Mouse (Mus musculus) ES-E14 (cell line): Measurements from ENCODE around the gene Dlg4. TPM values are rescaled to one million over a fixed set of nuclear protein-coding genes. Genes with fewer than 3 reads are reported as not detected.

Experiments used
- DNase-seq: peaks from one replicate; pipeline ENCODE4 v3.0.0-alpha.2; 2013; ENCODE audit warnings: low read depth, low spot score
- H3K27ac ChIP-seq: 2 replicates; pipeline ENCODE4 v1.5.1; 2012; ENCODE audit warnings: low read depth, mild to moderate bottlenecking, low read length, moderate library complexity, mixed read lengths; ENCODE audit not compliant: poor library complexity, insufficient read depth, severe bottlenecking
- H3K36me3 ChIP-seq: 2 replicates; pipeline ENCODE4 v1.6.1; 2012; ENCODE audit warnings: mild to moderate bottlenecking, low read length, moderate library complexity, mixed read lengths; ENCODE audit not compliant: control insufficient read depth, poor library complexity, insufficient read depth, severe bottlenecking
- H3K4me1 ChIP-seq, 2 experiments: fragments of 150-350 bp in 1 of 2; sonication (generic) in 1 of 2; 2 replicates each; pipeline ENCODE4 v1.6.1; 2012; ENCODE audit warnings: low read length in 2 of 2, mild to moderate bottlenecking in 1 of 2, mixed read lengths in 1 of 2; ENCODE audit not compliant: control insufficient read depth in 2 of 2, insufficient read depth in 2 of 2, poor library complexity in 1 of 2
- H3K4me3 ChIP-seq, 2 experiments: fragments of 150-350 bp in 1 of 2; sonication (generic) in 1 of 2; 2 replicates each; pipeline ENCODE4 v1.5.1; 2012; ENCODE audit warnings: low read length in 2 of 2, low read depth in 1 of 2, mild to moderate bottlenecking in 1 of 2, mixed read lengths in 1 of 2; ENCODE audit not compliant: insufficient read depth in 1 of 2, poor library complexity in 1 of 2, severe bottlenecking in 1 of 2
- H3K9ac ChIP-seq: 2 replicates; pipeline ENCODE4 v1.6.1; 2012; ENCODE audit warnings: low read depth, mild to moderate bottlenecking, low read length, mixed read lengths; ENCODE audit not compliant: poor library complexity, insufficient read depth, severe bottlenecking
- H3K9me3 ChIP-seq: fragments of 150-350 bp; sonication (generic); 2 replicates; pipeline ENCODE4 v1.6.1; 2012; ENCODE audit warnings: low read depth, mild to moderate bottlenecking, low read length; ENCODE audit not compliant: control insufficient read depth, insufficient read depth
- CHD2 ChIP-seq: IDR thresholded peaks from 2 replicates; pipeline ENCODE4 v1.6.1; 2014; ENCODE audit warnings: mild to moderate bottlenecking, low read depth, low read length, inconsistent platforms
- HCFC1 ChIP-seq: IDR thresholded peaks from 2 replicates; pipeline ENCODE4 v1.6.1; 2012; ENCODE audit warnings: low read length, inconsistent platforms, borderline replicate concordance; ENCODE audit not compliant: insufficient read depth
- MAFK ChIP-seq: IDR thresholded peaks from 2 replicates; pipeline ENCODE4 v1.6.1; 2014; ENCODE audit warnings: mild to moderate bottlenecking, low read depth, low read length, inconsistent platforms; ENCODE audit not compliant: insufficient read depth
- ZC3H11A ChIP-seq: IDR thresholded peaks from 2 replicates; pipeline ENCODE4 v1.6.1; 2012; ENCODE audit warnings: low read depth, mild to moderate bottlenecking, inconsistent platforms, low read length, borderline replicate concordance
- ZNF384 ChIP-seq: IDR thresholded peaks from 2 replicates; pipeline ENCODE4 v1.6.1; 2012; ENCODE audit warnings: low read depth, low read length, inconsistent platforms
- in situ Hi-C, 2 experiments: fragments of 600-800 bp; cut with MboI; formaldehyde crosslinking; loops; one replicate each; pipeline ENCODE4 v1.15.1; 2025; ENCODE audit warnings: low sequenced_read_pairs in 2 of 2, inconsistent platforms in 1 of 2; ENCODE audit not compliant: unreplicated experiment in 2 of 2
- total RNA-seq: library from RNA; depleted of rRNA; stranded (reverse); fragments of 300-350 nt; gene quantifications from 2 replicates; pipeline ENCODE4 v1.2.3, GENCODE M21; 2012; rRNA removed

Gene Dlg4
- total RNA-seq, 1 experiment = 11.4 TPM

GRCm38 (mm10) chr11:70080803-70081590 is 64.3 kb downstream of the Dlg4 start:
- no peak for TF ChIP-seq HCFC1
- no peak for TF ChIP-seq CHD2
- TF ChIP-seq ZNF384 = no peak
- no peak for TF ChIP-seq ZC3H11A
- no peak for TF ChIP-seq MAFK
- H3K27ac ChIP-seq = no peak overlapping the region
- H3K4me1 ChIP-seq = peaks cover 2 to 3% of the 10 kb centered on the region in 2 experiments; a peak in 3 of 4 replicates
- H3K9ac ChIP-seq = no peak overlapping the region
- no peaks in the 10 kb centered on the region for H3K9me3 ChIP-seq
- no peaks in the 10 kb centered on the region for H3K36me3 ChIP-seq
- no peak overlapping the region for H3K4me3 ChIP-seq
- in situ Hi-C loops = no loop called here
- no peak for DNase-seq

- TF ChIP-seq CHD2 (no peak), ZNF384 (no peak), MAFK (no peak), ZC3H11A (no peak), HCFC1 (no peak)
- H3K27ac ChIP-seq = no peak overlapping the region
Observed at GRCm38 (mm10) chr11:70084563-70084962, 67.8 kb downstream of the Dlg4 start.

GRCm38 (mm10) chr11:70091986-70092783 is 75.4 kb downstream of the Dlg4 start, which contains the start of gene Asgr2:
Gene Asgr2 (plus strand): TSS chr11:70092644.
- no peaks in the 10 kb centered on the region for H3K36me3 ChIP-seq
- in situ Hi-C loops = no loop called here
- DNase-seq = no peak
- H3K9ac ChIP-seq = no peak within 1 kb of the TSS
- no peaks in the 10 kb centered on the region for H3K4me1 ChIP-seq
- no peak within 1 kb of the TSS for H3K4me3 ChIP-seq
- TF ChIP-seq CHD2 (no peak), ZC3H11A (no peak), MAFK (no peak), ZNF384 (no peak), HCFC1 (no peak)
- H3K9me3 ChIP-seq = no peaks in the 10 kb centered on the region
- no peak within 1 kb of the TSS for H3K27ac ChIP-seq

More at GRCm38 (mm10) chr11:70084563-70084962, 67.8 kb downstream of the Dlg4 start:
- Histone ChIP-seq H3K4me1 (peaks cover 2 to 3% of the 10 kb centered on the region in 2 experiments; a peak in 3 of 4 replicates), H3K4me3 (0 out of 4 replicates have a peak overlapping the region, but pooled peaks of 1 of the 2 experiments have one; percentile 13), H3K9me3 (no peaks in the 10 kb centered on the region), H3K36me3 (no peaks in the 10 kb centered on the region), H3K9ac (peak overlapping the region; percentile 47; the same call in 1 of the 2 replicates)
- in situ Hi-C loops = no loop called here
- DNase-seq = no peak

Other genes with a start within 250 kb of the Dlg4 start
- gene Chrnb1, start 221.0 kb upstream of the Dlg4 start, total RNA-seq = 3.8 and 5.7 TPM in 2 replicates
- 0.31 and 0.42 TPM in 2 replicates for gene Fgf11, start 215.1 kb upstream of the Dlg4 start, total RNA-seq
- 1.3 and 1.8 TPM in 2 replicates for gene Tmem102, start 211.3 kb upstream of the Dlg4 start, total RNA-seq
- not detected in 2 replicates for gene Gm39566, start 201.6 kb upstream of the Dlg4 start, total RNA-seq
- not detected in 2 replicates for gene Spem2, start 198.5 kb upstream of the Dlg4 start, total RNA-seq
- gene Spem1, start 194.8 kb upstream of the Dlg4 start, total RNA-seq = 0.27 TPM in 1 of 2 replicates, not detected in the other
- gene Nlgn2, start 179.2 kb upstream of the Dlg4 start, total RNA-seq = 8.9 and 9.5 TPM in 2 replicates
- gene Tmem256, start 178.4 kb upstream of the Dlg4 start, total RNA-seq = 88.9 and 90.7 TPM in 2 replicates
- gene Plscr3, start 170.6 kb upstream of the Dlg4 start, total RNA-seq = 7.0 and 7.2 TPM in 2 replicates
- 3.4 and 8.1 TPM in 2 replicates for gene Tnk1, start 158.2 kb upstream of the Dlg4 start, total RNA-seq
- not detected in 2 replicates for gene Tmem95, start 138.9 kb upstream of the Dlg4 start, total RNA-seq
- 3.1 and 5.4 TPM in 2 replicates for gene Kctd11, start 135.5 kb upstream of the Dlg4 start, total RNA-seq
- 9.6 and 14.7 TPM in 2 replicates for gene Acap1, start 121.4 kb upstream of the Dlg4 start, total RNA-seq
- 3.3 and 5.7 TPM in 2 replicates for gene 2810408A11Rik, start 116.0 kb upstream of the Dlg4 start, total RNA-seq
- gene Neurl4, start 115.9 kb upstream of the Dlg4 start, total RNA-seq = 66.3 and 98.2 TPM in 2 replicates
- gene Gps2, start 103.1 kb upstream of the Dlg4 start, total RNA-seq = 14.3 and 15.5 TPM in 2 replicates
- gene Eif5a, start 95.0 kb upstream of the Dlg4 start, total RNA-seq = 754 and 926 TPM in 2 replicates
- 3.9 and 6.1 TPM in 2 replicates for gene Ybx2, start 81.1 kb upstream of the Dlg4 start, total RNA-seq
- 2.6 and 4.2 TPM in 2 replicates for gene Slc2a4, start 68.8 kb upstream of the Dlg4 start, total RNA-seq
- gene Cldn7, start 52.2 kb upstream of the Dlg4 start, total RNA-seq = 24.9 and 38.7 TPM in 2 replicates
- 33.3 and 41.2 TPM in 2 replicates for gene Ctdnep1, start 35.8 kb upstream of the Dlg4 start, total RNA-seq
- gene Elp5, start 34.4 kb upstream of the Dlg4 start, total RNA-seq = 76.1 and 87.9 TPM in 2 replicates
- gene Gabarap, start 25.8 kb upstream of the Dlg4 start, total RNA-seq = 57.7 and 70.6 TPM in 2 replicates
- 64.7 and 80.9 TPM in 2 replicates for gene Phf23, start 21.2 kb upstream of the Dlg4 start, total RNA-seq
- 47.4 and 70.9 TPM in 2 replicates for gene Dvl2, start 16.3 kb upstream of the Dlg4 start, total RNA-seq
- gene Acadvl, start 1.5 kb upstream of the Dlg4 start, total RNA-seq = 32.5 and 48.7 TPM in 2 replicates
- 0.58 TPM in 1 of 2 replicates, not detected in the other for gene Asgr1, start 37.1 kb downstream of the Dlg4 start, total RNA-seq
- gene Asgr2, start 75.7 kb downstream of the Dlg4 start, total RNA-seq = 2.0 and 2.1 TPM in 2 replicates
- 0.42 and 1.8 TPM in 2 replicates for gene Mgl2, start 113.4 kb downstream of the Dlg4 start, total RNA-seq
- 2.1 and 2.2 TPM in 2 replicates for gene Clec10a, start 139.3 kb downstream of the Dlg4 start, total RNA-seq
- 0.98 and 3.0 TPM in 2 replicates for gene Slc16a11, start 195.8 kb downstream of the Dlg4 start, total RNA-seq
- gene Slc16a13, start 204.1 kb downstream of the Dlg4 start, total RNA-seq = 10.7 and 12.4 TPM in 2 replicates
- 5.2 and 7.1 TPM in 2 replicates for gene Bcl6b, start 212.9 kb downstream of the Dlg4 start, total RNA-seq
- 49.9 and 59.4 TPM in 2 replicates for gene 0610010K14Rik, start 221.0 kb downstream of the Dlg4 start, total RNA-seq
- gene Gm21988, start 222.9 kb downstream of the Dlg4 start, total RNA-seq = 2.4 and 4.5 TPM in 2 replicates
- 66.0 and 75.1 TPM in 2 replicates for gene Rnasek, start 222.9 kb downstream of the Dlg4 start, total RNA-seq
- gene Alox12, start 238.4 kb downstream of the Dlg4 start, total RNA-seq = 0.49 and 0.69 TPM in 2 replicates